Mouse (Mus musculus): Measurements from ENCODE around the gene Gcnt2. TPM values are rescaled to one million over a fixed set of nuclear protein-coding genes. Genes with fewer than 3 reads are reported as not detected.
"Not testable (repeated sequence)": the region's sequence is repeated elsewhere in the genome, so short reads cannot be mapped to it uniquely, and the experiment has no call there.

The Gcnt2 gene
- polyA plus RNA-seq, 1 experiment from 2014 or later = 3.6 TPM

DNA sequence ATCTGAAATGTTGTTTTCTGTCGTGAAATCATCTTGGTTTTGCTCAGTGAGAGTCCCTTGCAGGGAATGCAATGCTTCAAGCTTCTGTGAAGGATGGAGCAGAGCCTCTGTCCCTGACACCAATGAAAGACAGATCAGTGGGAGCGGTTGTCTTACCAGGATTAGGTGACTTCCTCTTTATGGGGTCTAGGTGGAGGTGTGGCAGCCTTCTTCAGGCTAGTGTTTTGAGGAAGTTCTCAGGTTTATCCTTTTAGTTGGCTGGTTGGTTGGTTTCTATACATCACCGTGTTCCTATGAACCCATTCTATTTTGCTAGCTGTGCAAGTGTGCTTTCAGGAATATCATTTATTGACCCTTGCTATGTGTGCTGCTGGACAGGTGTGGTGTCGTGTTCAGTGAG, 18.0 kb downstream of the Gcnt2 start:
- Histone ChIP-seq H3K27ac (no peak overlapping the region), H3K4me3 (no peak overlapping the region), H3K9ac (no peak overlapping the region), H3K4me2 (no peak overlapping the region), H3K27me3 (replicated peaks) (no peaks in the 10 kb centered on the region), H3K4me1 (no peaks in the 10 kb centered on the region), H3K9me3 (no peaks in the 10 kb centered on the region), H3K36me3 (replicated peaks) (no peaks in the 10 kb centered on the region)
- 78% methylated on average over 4 of the region's 4 CpGs for whole genome bisulfite sequencing
- ATAC-seq (replicated peaks) = no peak

DNA sequence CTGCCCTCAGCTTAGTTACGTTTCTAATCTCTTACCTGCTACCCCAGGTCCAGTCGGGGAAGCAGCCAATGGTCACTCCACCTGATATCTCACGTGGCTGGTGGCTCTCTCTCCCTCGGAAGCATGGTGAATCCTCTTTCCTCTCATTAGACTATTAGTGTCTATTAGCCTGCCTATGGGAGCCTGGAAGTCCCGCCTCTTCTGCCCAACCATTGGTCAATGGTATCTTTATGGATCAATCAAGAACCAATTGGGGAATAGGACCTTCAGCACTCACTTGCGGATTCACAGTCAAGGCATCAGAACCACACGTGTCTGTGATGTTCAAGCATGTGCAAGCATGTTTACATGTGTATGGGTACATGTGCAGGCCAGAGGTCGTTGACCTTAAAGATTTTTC, 21.0 kb downstream of the Gcnt2 start:
- H3K4me1 ChIP-seq = no peaks in the 10 kb centered on the region
- H3K4me2 ChIP-seq = no peak overlapping the region
- H3K27me3 ChIP-seq (replicated peaks) = no peaks in the 10 kb centered on the region
- no peak overlapping the region for H3K27ac ChIP-seq
- no peak overlapping the region for H3K4me3 ChIP-seq
- no peaks in the 10 kb centered on the region for H3K9me3 ChIP-seq
- no peaks in the 10 kb centered on the region for H3K36me3 ChIP-seq (replicated peaks)
- WGBS = 77% methylated on average over 8 of the region's 8 CpGs
- H3K9ac ChIP-seq = no peak overlapping the region
- ATAC-seq (replicated peaks) = no peak

- ATAC-seq (replicated peaks) = no peak
- Histone ChIP-seq H3K9me3 (no peaks in the 10 kb centered on the region), H3K9ac (no peak overlapping the region), H3K4me1 (peaks cover 5% of the 10 kb centered on the region; the same call in 1 of the 2 replicates), H3K27me3 (replicated peaks) (no peaks in the 10 kb centered on the region), H3K4me3 (no peak overlapping the region), H3K4me2 (no peak overlapping the region), H3K36me3 (replicated peaks) (no peaks in the 10 kb centered on the region), H3K27ac (no peak overlapping the region)
- 79% methylated on average over 5 of the region's 5 CpGs for WGBS
Observed at GRCm38 (mm10) chr13:40882606-40883005, 23.1 kb downstream of the Gcnt2 start.

DNA sequence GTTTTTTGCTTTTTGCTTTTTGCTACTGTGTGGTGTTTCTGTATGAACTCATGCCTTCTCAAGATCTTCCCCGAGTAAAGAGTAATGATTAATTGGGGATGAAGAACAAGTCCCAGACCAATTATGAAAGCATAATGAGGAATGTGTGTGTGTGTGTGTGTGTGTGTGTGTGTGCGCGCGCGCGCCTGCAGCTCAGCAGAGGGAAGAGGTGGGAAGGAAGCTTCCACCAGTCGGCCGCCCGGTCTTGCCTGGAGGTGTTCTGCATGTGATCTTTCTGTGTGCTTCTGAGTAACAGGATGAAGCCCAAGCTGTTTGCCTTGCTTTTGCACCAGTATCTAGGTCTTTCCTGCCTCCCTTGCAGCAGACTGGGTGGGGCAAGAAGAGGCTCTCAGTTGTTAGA, 24.3 kb downstream of the Gcnt2 start:
- peaks cover 8% of the 10 kb centered on the region; the same call in 1 of the 2 replicates for H3K4me1 ChIP-seq
- 78% methylated on average over 9 of the region's 9 CpGs for WGBS
- no peak overlapping the region for H3K9ac ChIP-seq
- no peak overlapping the region for H3K4me3 ChIP-seq
- no peak overlapping the region for H3K4me2 ChIP-seq
- no peak for ATAC-seq (replicated peaks)
- no peak overlapping the region for H3K27ac ChIP-seq
- H3K27me3 ChIP-seq (replicated peaks) = no peaks in the 10 kb centered on the region
- H3K36me3 ChIP-seq (replicated peaks) = no peaks in the 10 kb centered on the region
- H3K9me3 ChIP-seq = no peaks in the 10 kb centered on the region

GRCm38 (mm10) chr13:40884878-40885277, 25.3 kb downstream of the Gcnt2 start:
- H3K27me3 ChIP-seq (replicated peaks) = no peaks in the 10 kb centered on the region
- peaks cover 8% of the 10 kb centered on the region; the same call in 1 of the 2 replicates for H3K4me1 ChIP-seq
- H3K9ac ChIP-seq = no peak overlapping the region
- ATAC-seq (replicated peaks) = no peak
- whole genome bisulfite sequencing = 77% methylated on average over 5 of the region's 5 CpGs
- H3K27ac ChIP-seq = no peak overlapping the region
- no peaks in the 10 kb centered on the region for H3K36me3 ChIP-seq (replicated peaks)
- H3K4me3 ChIP-seq = no peak overlapping the region
- H3K4me2 ChIP-seq = no peak overlapping the region
- no peaks in the 10 kb centered on the region for H3K9me3 ChIP-seq

DNA sequence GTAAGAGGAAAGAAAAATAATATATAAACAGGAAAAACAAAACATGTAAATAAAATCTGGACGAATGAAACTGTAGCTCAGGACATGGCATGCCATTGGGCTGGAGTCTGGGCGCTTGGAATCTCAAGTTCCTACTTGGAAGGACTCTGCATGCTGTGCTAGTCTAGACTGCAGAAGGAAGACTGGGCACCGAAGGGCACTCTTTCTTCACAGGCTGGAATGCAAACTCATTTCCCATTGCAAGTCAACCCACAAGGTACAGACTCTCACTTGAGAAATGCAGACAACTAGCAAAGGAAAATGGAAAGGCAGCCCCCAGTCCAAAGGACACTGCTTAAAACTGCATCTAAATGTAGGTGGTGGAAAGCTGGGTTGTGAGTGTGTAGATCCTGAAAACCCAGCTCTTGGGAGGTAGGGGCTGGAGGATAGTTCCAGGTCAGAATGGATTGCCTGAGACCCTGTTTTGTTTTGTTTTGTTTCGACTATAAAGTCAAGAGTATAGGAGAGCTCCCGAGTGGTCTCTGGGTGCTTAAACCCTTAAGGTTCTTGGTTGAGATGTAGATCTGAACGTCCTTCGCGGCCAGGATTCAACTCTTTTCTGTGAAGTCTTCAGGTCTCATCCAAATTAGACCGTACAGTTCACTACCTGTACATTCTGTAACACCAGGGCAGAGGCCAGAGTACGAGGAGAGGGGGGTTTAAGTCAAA, 26.5 kb downstream of the Gcnt2 start:
- no peak for ATAC-seq (replicated peaks)
- H3K9ac ChIP-seq = 0 out of 2 replicates have a peak overlapping the region, but pooled peaks have one; percentile 29
- H3K9me3 ChIP-seq = no peaks in the 10 kb centered on the region
- H3K4me2 ChIP-seq = peak overlapping the region; percentile 48
- H3K36me3 ChIP-seq (replicated peaks) = no peaks in the 10 kb centered on the region
- WGBS = 44% methylated on average over 10 of the region's 10 CpGs
- H3K4me1 ChIP-seq = peaks cover 12% of the 10 kb centered on the region; the same call in 1 of the 2 replicates
- peak overlapping the region; percentile 34 for H3K4me3 ChIP-seq
- no peaks in the 10 kb centered on the region for H3K27me3 ChIP-seq (replicated peaks)
- H3K27ac ChIP-seq = no peak overlapping the region

- Histone ChIP-seq H3K9ac (peak overlapping the region; percentile 29; the same call in 1 of the 2 replicates), H3K4me2 (peak overlapping the region; percentile 48), H3K4me1 (peaks cover 12% of the 10 kb centered on the region; the same call in 1 of the 2 replicates), H3K36me3 (replicated peaks) (no peaks in the 10 kb centered on the region), H3K27me3 (replicated peaks) (no peaks in the 10 kb centered on the region), H3K9me3 (no peaks in the 10 kb centered on the region), H3K4me3 (peak overlapping the region; percentile 34), H3K27ac (no peak overlapping the region)
- ATAC-seq (replicated peaks) = peak; percentile 71
- WGBS = under 1% methylated on average over 22 of the region's 22 CpGs
Observed at GRCm38 (mm10) chr13:40886643-40887381, 27.3 kb downstream of the Gcnt2 start.

DNA sequence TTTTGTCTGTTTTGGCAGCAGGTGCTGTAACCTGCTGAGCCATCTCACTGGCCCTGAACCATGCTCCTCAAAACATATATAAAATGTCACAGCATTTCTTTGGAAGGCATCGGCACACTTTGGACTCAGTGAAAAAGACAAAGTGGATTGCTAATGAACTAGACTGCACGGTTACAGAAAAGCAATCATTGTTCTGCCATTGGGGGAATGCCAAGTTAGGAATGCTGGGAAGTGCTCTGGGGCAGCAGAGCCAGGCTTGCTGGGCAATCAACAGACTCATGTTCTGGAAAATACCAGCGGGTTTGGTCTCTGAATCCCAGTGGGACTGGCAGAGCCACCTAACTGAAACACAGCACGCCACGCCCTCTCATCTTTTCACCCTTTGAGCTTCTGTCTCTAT, 31.0 kb downstream of the Gcnt2 start:
- Histone ChIP-seq H3K9me3 (no peaks in the 10 kb centered on the region), H3K27me3 (replicated peaks) (no peaks in the 10 kb centered on the region), H3K36me3 (replicated peaks) (no peaks in the 10 kb centered on the region), H3K4me3 (no peak overlapping the region), H3K27ac (no peak overlapping the region), H3K4me2 (peak overlapping the region; percentile 11; the same call in 1 of the 2 replicates), H3K9ac (no peak overlapping the region), H3K4me1 (peaks cover 12% of the 10 kb centered on the region; the same call in 1 of the 2 replicates)
- WGBS = 64% methylated on average over 5 of the region's 5 CpGs
- ATAC-seq (replicated peaks) = no peak

GRCm38 (mm10) chr13:40891369-40891768, 31.8 kb downstream of the Gcnt2 start:
- not testable (repeated sequence) for H3K27ac ChIP-seq; H3K36me3 ChIP-seq (replicated peaks); H3K9me3 ChIP-seq; H3K4me3 ChIP-seq; H3K9ac ChIP-seq; H3K27me3 ChIP-seq (replicated peaks); ATAC-seq (replicated peaks); H3K4me2 ChIP-seq
- WGBS = 100% methylated on average over 1 of the region's 1 CpGs
- H3K4me1 ChIP-seq = peaks cover 12% of the 10 kb centered on the region; the same call in 1 of the 2 replicates

DNA sequence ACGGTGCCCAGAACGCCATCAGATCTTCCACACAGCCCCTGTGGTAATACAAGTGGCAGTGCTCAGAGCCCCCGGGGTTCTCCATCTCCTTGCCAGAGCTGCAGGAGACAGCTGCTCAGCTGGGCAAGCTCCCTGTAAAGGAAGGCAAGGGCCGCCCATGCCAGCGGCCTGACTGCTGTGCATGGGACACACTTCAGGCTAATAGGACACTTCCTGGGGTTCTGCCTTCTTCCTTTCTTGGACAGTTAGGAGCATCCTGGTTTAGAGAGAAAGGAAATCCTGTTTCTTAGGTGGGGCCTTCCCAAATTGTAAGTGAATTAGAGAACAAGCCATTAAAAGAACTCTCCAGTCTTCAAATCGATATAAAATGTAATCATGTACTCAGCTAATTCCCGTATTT, 32.5 kb downstream of the Gcnt2 start:
- peaks cover 7% of the 10 kb centered on the region; the same call in 1 of the 2 replicates for H3K4me1 ChIP-seq
- H3K9ac ChIP-seq = no peak overlapping the region
- no peaks in the 10 kb centered on the region for H3K36me3 ChIP-seq (replicated peaks)
- H3K4me2 ChIP-seq = no peak overlapping the region
- ATAC-seq (replicated peaks) = no peak
- no peaks in the 10 kb centered on the region for H3K9me3 ChIP-seq
- H3K27me3 ChIP-seq (replicated peaks) = no peaks in the 10 kb centered on the region
- 85% methylated on average over 7 of the region's 7 CpGs for WGBS
- no peak overlapping the region for H3K27ac ChIP-seq
- no peak overlapping the region for H3K4me3 ChIP-seq

- Histone ChIP-seq H3K27me3 (replicated peaks) (no peaks in the 10 kb centered on the region), H3K4me2 (no peak overlapping the region), H3K9me3 (no peaks in the 10 kb centered on the region), H3K27ac (no peak overlapping the region), H3K36me3 (replicated peaks) (no peaks in the 10 kb centered on the region), H3K9ac (no peak overlapping the region), H3K4me1 (peaks cover 7% of the 10 kb centered on the region; the same call in 1 of the 2 replicates), H3K4me3 (no peak overlapping the region)
- WGBS = 63% methylated on average over 4 of the region's 4 CpGs
- no peak for ATAC-seq (replicated peaks)
Observed at GRCm38 (mm10) chr13:40892547-40892946, 33.0 kb downstream of the Gcnt2 start.

- Histone ChIP-seq H3K4me1 (peaks cover 6% of the 10 kb centered on the region; the same call in 1 of the 2 replicates), H3K9me3 (no peaks in the 10 kb centered on the region), H3K9ac (no peak overlapping the region), H3K27me3 (replicated peaks) (no peaks in the 10 kb centered on the region), H3K4me2 (no peak overlapping the region), H3K36me3 (replicated peaks) (no peaks in the 10 kb centered on the region), H3K4me3 (no peak overlapping the region), H3K27ac (no peak overlapping the region)
- ATAC-seq (replicated peaks) = no peak
- WGBS = 82% methylated on average over 3 of the region's 3 CpGs
Observed at GRCm38 (mm10) chr13:40893573-40893972, 34.0 kb downstream of the Gcnt2 start.
